Mouse (Mus musculus): ENCODE measurements at regions not wholly inside any gene's neighbourhood (a gene's known extent, or its start where the extent isn't known, plus 50 kb on each side); places are given as distances from the start of the nearest gene placed in this dataset.

GRCm38 (mm10) chr1:48943826-48944225, 1956.6 kb upstream of the Tmeff2 start:
- Histone ChIP-seq H3K4me2 (ENCODE audit: low read depth) (no peak overlapping the region), H3K9ac (replicated peaks) (no peak overlapping the region), H3K9me3 (ENCODE audit: control insufficient read depth, low read length) (no peaks in the 10 kb centered on the region), H3K4me1 (replicated peaks; ENCODE audit: control insufficient read depth in 2 of 2, insufficient read depth in 2 of 2, low read length in 1 of 2) (no peaks in the 10 kb centered on the region), H3K36me3 (replicated peaks; ENCODE audit: control insufficient read depth, insufficient read depth, low read depth) (no peaks in the 10 kb centered on the region), H3K27ac (no peak overlapping the region), H3K27me3 (ENCODE audit: control insufficient read depth, insufficient read depth, low read length) (no peaks in the 10 kb centered on the region), H3K4me3 (ENCODE audit: insufficient read depth in 1 of 2, low read depth in 2 of 2, low read length in 2 of 2) (no peak overlapping the region)
- ATAC-seq (ENCODE audit: insufficient read depth) (no peak), DNase-seq (ENCODE audit: low read depth in 3 of 3, low spot score in 3 of 3) (no peak)
- WGBS (ENCODE audit: insufficient replicate concordance) = 62% methylated on average over 2 of the region's 2 CpGs
- no peak for TF ChIP-seq CTCF (IDR thresholded peaks at IDR 0.05; ENCODE audit: low read depth)
- no peak for TF ChIP-seq EP300 (IDR thresholded peaks at IDR 0.05; ENCODE audit: low read depth)

Measured in liver, embryonic 14.5 days (tissue).